Mouse (Mus musculus) neural tube, embryonic 13.5 days (tissue): ENCODE measurements around the gene Chn1. TPM values are rescaled to one million over a fixed set of nuclear protein-coding genes. Genes with fewer than 3 reads are reported as not detected.
A peak's percentile ranks its signal among the peaks of the same experiment; 100 is the strongest.

ENCODE experiments used
- ATAC-seq: fragments of 200-750 bp; cut with Nextera tagmentation; 2 replicates; pipeline ENCODE4 v1.8.0; 2017; ENCODE audit warnings: low read depth, mild to moderate bottlenecking, moderate TSS enrichment, moderate library complexity
- H3K27ac ChIP-seq: fragments of 300-500 bp; sonication (generic); replicated peaks from 2 replicates; pipeline ENCODE4 v1.5.1; 2015; ENCODE audit warnings: moderate library complexity, mild to moderate bottlenecking, inconsistent platforms
- H3K27me3 ChIP-seq: fragments of 300-500 bp; sonication (generic); 2 replicates; pipeline ENCODE4 v1.6.1; 2015; ENCODE audit warnings: mild to moderate bottlenecking, inconsistent platforms
- H3K36me3 ChIP-seq: fragments of 300-500 bp; sonication (generic); 2 replicates; pipeline ENCODE4 v1.6.1; 2015; ENCODE audit warnings: mild to moderate bottlenecking, inconsistent platforms
- H3K4me1 ChIP-seq: fragments of 300-500 bp; sonication (generic); replicated peaks from 2 replicates; pipeline ENCODE4 v1.6.1; 2015; ENCODE audit warnings: inconsistent platforms
- H3K4me2 ChIP-seq: fragments of 300-500 bp; sonication (generic); 2 replicates; pipeline ENCODE4 v1.6.1; 2015; ENCODE audit warnings: inconsistent platforms, mild to moderate bottlenecking, moderate library complexity
- H3K4me3 ChIP-seq: fragments of 300-500 bp; sonication (generic); 2 replicates; pipeline ENCODE4 v1.5.1; 2015; ENCODE audit warnings: mild to moderate bottlenecking, inconsistent platforms
- H3K9ac ChIP-seq: fragments of 300-500 bp; sonication (generic); 2 replicates; pipeline ENCODE4 v1.6.1; 2015; ENCODE audit warnings: moderate library complexity, mild to moderate bottlenecking, inconsistent platforms
- H3K9me3 ChIP-seq: fragments of 300-500 bp; sonication (generic); 2 replicates; pipeline ENCODE4 v1.6.1; 2016; ENCODE audit warnings: inconsistent platforms
- WGBS: fragments of 180-500 bp; shearing (Covaris S2); methylation state at CpG from one replicate; pipeline ENCODE4 v1.1.7; 2015; 5-methylcytosine and 5-hydroxymethylcytosine counted together
- polyA plus RNA-seq: library from polyadenylated mRNA; unstranded; fragments of >200 nt; fragmentation: Nextera tagmentation; extraction: Ambion mirVana; gene quantifications from 2 replicates; pipeline ENCODE4 v1.2.1, GENCODE M21; 2015

The Chn1 gene
- polyA plus RNA-seq, 1 experiment from 2014 or later, result 122 TPM

DNA sequence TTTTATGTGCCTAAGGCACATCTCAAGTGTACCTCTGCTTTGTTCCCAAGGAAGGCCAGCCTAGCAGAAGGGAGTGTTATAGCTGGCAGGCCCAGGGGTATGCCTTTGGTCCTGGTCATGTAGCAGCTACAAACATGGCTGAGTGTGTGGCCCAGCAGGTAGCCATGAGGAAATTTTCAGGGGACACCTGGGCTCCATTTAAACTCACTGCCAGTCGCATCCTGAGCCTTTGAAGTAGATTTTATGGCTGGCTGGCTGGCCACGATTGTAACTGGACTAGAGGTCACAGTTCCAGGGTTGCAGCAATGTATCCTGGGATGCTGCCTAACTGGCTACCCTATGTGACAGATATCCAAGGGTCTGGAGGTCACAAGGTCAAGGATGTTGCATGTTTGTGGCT lies 174.5 kb downstream of the Chn1 start:
- WGBS, result 14% methylated on average over 2 of the region's 2 CpGs
- H3K9me3 ChIP-seq, result no peaks in the 10 kb centered on the region
- no peak overlapping the region for H3K9ac ChIP-seq
- H3K27me3 ChIP-seq, result no peaks in the 10 kb centered on the region
- no peak overlapping the region for H3K27ac ChIP-seq
- no peaks in the 10 kb centered on the region for H3K36me3 ChIP-seq
- no peak overlapping the region for H3K4me3 ChIP-seq
- no peak for ATAC-seq
- H3K4me1 ChIP-seq, result peaks cover 5% of the 10 kb centered on the region
- no peak overlapping the region for H3K4me2 ChIP-seq

GRCm38 (mm10) chr2:73597772-73598171 lies 177.4 kb downstream of the Chn1 start:
- H3K9ac ChIP-seq, result no peak overlapping the region
- no peak overlapping the region for H3K4me3 ChIP-seq
- H3K27me3 ChIP-seq, result no peaks in the 10 kb centered on the region
- no peaks in the 10 kb centered on the region for H3K9me3 ChIP-seq
- 94% methylated on average over 11 of the region's 11 CpGs for WGBS
- no peak overlapping the region for H3K27ac ChIP-seq
- ATAC-seq, result no peak
- H3K4me1 ChIP-seq, result 0 out of 2 replicates have a peak, but pooled peaks cover 4% of the 10 kb centered on the region
- no peak overlapping the region for H3K4me2 ChIP-seq
- no peaks in the 10 kb centered on the region for H3K36me3 ChIP-seq

DNA sequence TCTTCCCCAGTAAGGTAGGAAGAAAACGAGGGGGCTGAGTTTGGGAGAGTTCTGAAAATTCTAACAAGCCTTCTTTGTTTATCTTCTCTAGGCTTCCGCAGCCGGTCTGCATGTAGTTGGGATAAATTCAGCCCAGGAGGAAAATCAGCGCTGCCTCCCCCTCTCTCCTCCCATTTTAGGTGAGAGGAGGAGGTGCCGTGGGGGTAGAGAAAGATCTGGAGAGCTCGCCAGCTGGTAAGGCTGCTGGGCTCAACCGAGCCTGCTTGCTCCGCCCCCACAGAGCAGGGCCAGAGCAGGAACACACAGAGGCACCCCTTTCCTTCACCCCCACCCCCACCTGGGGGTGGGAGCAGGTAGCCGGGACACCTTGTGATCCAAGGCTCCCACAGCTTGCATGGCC lies 178.4 kb downstream of the Chn1 start:
- no peaks in the 10 kb centered on the region for H3K9me3 ChIP-seq
- no peak overlapping the region for H3K4me3 ChIP-seq
- H3K4me1 ChIP-seq, result peaks cover 10% of the 10 kb centered on the region; the same call in 1 of the 2 replicates
- no peak overlapping the region for H3K27ac ChIP-seq
- 0 out of 2 replicates have a peak overlapping the region, but pooled peaks have one; percentile 16 for H3K4me2 ChIP-seq
- H3K36me3 ChIP-seq, result no peaks in the 10 kb centered on the region
- no peak overlapping the region for H3K9ac ChIP-seq
- ATAC-seq, result no peak
- WGBS, result 33% methylated on average over 9 of the region's 9 CpGs
- no peaks in the 10 kb centered on the region for H3K27me3 ChIP-seq

DNA sequence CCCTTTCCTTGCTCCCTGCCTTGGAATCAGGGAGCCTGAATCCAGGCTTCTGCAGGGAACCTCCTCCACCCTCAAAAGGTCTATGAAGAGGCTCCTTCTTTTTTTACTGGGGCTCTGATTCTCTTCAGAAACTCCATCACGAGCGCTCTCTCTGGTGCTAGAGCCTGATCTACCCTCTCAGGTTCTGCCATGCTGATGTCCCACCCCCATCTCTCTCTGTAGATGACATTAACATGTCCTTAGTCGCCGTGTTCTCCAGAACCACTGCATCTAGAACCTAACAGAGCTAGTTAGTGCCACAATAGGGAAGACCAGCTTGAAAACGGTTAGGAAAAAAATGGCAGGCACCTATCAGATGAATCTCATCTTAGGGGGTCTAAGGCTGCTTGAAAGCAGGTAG lies 178.8 kb downstream of the Chn1 start:
- peaks cover 10% of the 10 kb centered on the region; the same call in 1 of the 2 replicates for H3K4me1 ChIP-seq
- H3K36me3 ChIP-seq, result no peaks in the 10 kb centered on the region
- 0 out of 2 replicates have a peak overlapping the region, but pooled peaks have one; percentile 16 for H3K4me2 ChIP-seq
- no peaks in the 10 kb centered on the region for H3K27me3 ChIP-seq
- WGBS, result 73% methylated on average over 5 of the region's 5 CpGs
- H3K9me3 ChIP-seq, result no peaks in the 10 kb centered on the region
- H3K9ac ChIP-seq, result no peak overlapping the region
- ATAC-seq, result no peak
- no peak overlapping the region for H3K4me3 ChIP-seq
- H3K27ac ChIP-seq, result no peak overlapping the region

DNA sequence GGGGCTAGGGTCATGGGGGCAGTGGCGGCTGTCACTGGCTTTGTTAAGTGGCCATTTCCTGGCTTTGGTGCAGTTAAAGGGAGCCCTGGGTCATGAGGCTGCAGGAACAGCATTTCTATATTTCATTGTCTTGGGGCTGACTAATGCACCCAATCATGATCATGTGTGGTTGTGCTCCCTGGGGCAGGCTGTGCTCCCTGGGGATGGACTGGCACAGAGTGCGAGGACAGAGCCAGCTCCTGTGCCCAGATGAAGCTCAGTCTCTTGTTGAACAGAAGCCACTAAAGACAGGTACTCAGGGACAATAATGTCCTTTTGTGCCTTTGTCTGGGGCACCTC lies 182.1 kb downstream of the Chn1 start:
- Histone ChIP-seq H3K4me3 (no peak overlapping the region), H3K27ac (no peak overlapping the region), H3K4me2 (no peak overlapping the region), H3K27me3 (no peaks in the 10 kb centered on the region; the same call in 1 of the 2 replicates), H3K4me1 (peaks cover 25% of the 10 kb centered on the region), H3K36me3 (no peaks in the 10 kb centered on the region), H3K9ac (no peak overlapping the region), H3K9me3 (no peaks in the 10 kb centered on the region)
- ATAC-seq, result no peak
- 70% methylated on average over 2 of the region's 2 CpGs for WGBS

- Histone ChIP-seq H3K4me3 (no peak overlapping the region), H3K4me2 (no peak overlapping the region), H3K9me3 (no peaks in the 10 kb centered on the region), H3K4me1 (peaks cover 25% of the 10 kb centered on the region), H3K36me3 (no peaks in the 10 kb centered on the region), H3K27ac (no peak overlapping the region), H3K27me3 (no peaks in the 10 kb centered on the region; the same call in 1 of the 2 replicates), H3K9ac (no peak overlapping the region)
- WGBS, result 82% methylated on average over 14 of the region's 14 CpGs
- ATAC-seq, result no peak
These were observed 182.7 kb downstream of the Chn1 start for GRCm38 (mm10) chr2:73592231-73593100.

DNA sequence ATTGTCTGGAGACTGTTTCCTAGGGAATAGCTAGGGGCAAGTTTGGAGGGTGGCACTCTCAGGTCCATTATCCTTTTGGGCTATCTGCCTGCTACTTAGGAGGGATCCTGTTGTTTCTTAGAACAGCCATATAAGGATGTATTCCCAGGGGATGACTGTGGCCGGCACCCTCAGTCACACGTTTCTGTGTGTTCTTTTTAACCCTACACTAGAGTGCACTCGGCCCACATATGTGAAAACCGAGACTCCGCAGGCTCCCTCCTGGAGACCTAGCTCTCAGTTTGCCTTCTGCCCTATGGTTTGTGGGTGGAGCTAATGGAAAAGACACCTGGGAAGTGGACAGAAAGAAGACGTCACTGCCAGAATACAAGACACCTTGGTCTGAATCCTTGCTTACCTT lies 183.9 kb downstream of the Chn1 start:
- Histone ChIP-seq H3K27me3 (peaks cover 4% of the 10 kb centered on the region; the same call in 1 of the 2 replicates), H3K9ac (no peak overlapping the region), H3K27ac (no peak overlapping the region), H3K4me1 (peaks cover 25% of the 10 kb centered on the region), H3K4me3 (no peak overlapping the region), H3K36me3 (no peaks in the 10 kb centered on the region), H3K9me3 (no peaks in the 10 kb centered on the region), H3K4me2 (no peak overlapping the region)
- no peak for ATAC-seq
- WGBS, result 57% methylated on average over 6 of the region's 6 CpGs

- 15% methylated on average over 12 of the region's 12 CpGs for WGBS
- peak overlapping the region; percentile 17 for H3K4me3 ChIP-seq
- peak overlapping the region; percentile 52 for H3K4me2 ChIP-seq
- ATAC-seq, result no peak
- H3K4me1 ChIP-seq, result peaks cover 32% of the 10 kb centered on the region
- no peaks in the 10 kb centered on the region for H3K9me3 ChIP-seq
- no peaks in the 10 kb centered on the region for H3K36me3 ChIP-seq
- H3K27ac ChIP-seq, result no peak overlapping the region
- H3K27me3 ChIP-seq, result peaks cover 5% of the 10 kb centered on the region; the same call in 1 of the 2 replicates
- 0 out of 2 replicates have a peak overlapping the region, but pooled peaks have one; percentile 39 for H3K9ac ChIP-seq
These were observed 185.0 kb downstream of the Chn1 start for GRCm38 (mm10) chr2:73590106-73590505.

GRCm38 (mm10) chr2:73588951-73589350 lies 186.2 kb downstream of the Chn1 start:
- H3K27me3 ChIP-seq, result peaks cover 6% of the 10 kb centered on the region; the same call in 1 of the 2 replicates
- WGBS, result 77% methylated on average over 2 of the region's 2 CpGs
- no peaks in the 10 kb centered on the region for H3K36me3 ChIP-seq
- H3K27ac ChIP-seq, result no peak overlapping the region
- no peak for ATAC-seq
- no peak overlapping the region for H3K4me2 ChIP-seq
- H3K4me1 ChIP-seq, result peaks cover 34% of the 10 kb centered on the region
- H3K9ac ChIP-seq, result no peak overlapping the region
- H3K4me3 ChIP-seq, result no peak overlapping the region
- no peaks in the 10 kb centered on the region for H3K9me3 ChIP-seq

GRCm38 (mm10) chr2:73587109-73587506 lies 188.0 kb downstream of the Chn1 start:
- H3K36me3 ChIP-seq, result no peaks in the 10 kb centered on the region
- H3K9me3 ChIP-seq, result no peaks in the 10 kb centered on the region
- H3K4me2 ChIP-seq, result no peak overlapping the region
- 58% methylated on average over 4 of the region's 4 CpGs for WGBS
- ATAC-seq, result no peak
- no peak overlapping the region for H3K9ac ChIP-seq
- H3K4me3 ChIP-seq, result no peak overlapping the region
- peaks cover 15% of the 10 kb centered on the region for H3K27me3 ChIP-seq
- no peak overlapping the region for H3K27ac ChIP-seq
- H3K4me1 ChIP-seq, result peaks cover 25% of the 10 kb centered on the region

GRCm38 (mm10) chr2:73586392-73587108 lies 188.6 kb downstream of the Chn1 start:
- H3K27me3 ChIP-seq, result peaks cover 15% of the 10 kb centered on the region
- 44% methylated on average over 10 of the region's 10 CpGs for WGBS
- no peak overlapping the region for H3K27ac ChIP-seq
- no peak for ATAC-seq
- H3K4me2 ChIP-seq, result no peak overlapping the region
- H3K4me1 ChIP-seq, result peaks cover 23% of the 10 kb centered on the region
- no peaks in the 10 kb centered on the region for H3K9me3 ChIP-seq
- H3K4me3 ChIP-seq, result no peak overlapping the region
- no peaks in the 10 kb centered on the region for H3K36me3 ChIP-seq
- no peak overlapping the region for H3K9ac ChIP-seq

DNA sequence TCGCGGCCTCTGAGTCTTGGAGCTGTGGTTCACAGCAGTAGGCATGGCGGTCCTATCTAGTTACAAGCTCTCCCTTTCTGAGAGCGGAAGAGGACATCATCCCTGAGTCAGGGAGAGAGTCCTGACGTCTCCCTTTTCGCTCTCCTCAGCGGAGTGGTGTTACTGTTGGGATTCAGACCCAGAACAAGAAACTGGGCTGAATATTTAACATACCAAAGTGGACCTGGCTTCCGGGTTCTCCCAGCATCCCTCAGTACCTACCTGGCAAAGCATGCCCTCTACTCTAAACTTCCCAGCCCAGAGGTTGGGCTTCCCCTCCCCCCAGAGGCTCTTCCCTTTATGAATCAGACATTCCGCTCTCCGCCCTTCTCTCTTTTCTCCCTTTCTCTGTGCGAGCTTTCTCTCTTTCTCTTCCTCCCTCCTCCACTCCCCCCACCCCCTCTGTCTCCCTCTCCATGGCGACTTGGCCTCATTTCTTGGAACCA lies 189.8 kb downstream of the Chn1 start:
- WGBS, result 18% methylated on average over 12 of the region's 12 CpGs
- peaks cover 21% of the 10 kb centered on the region for H3K4me1 ChIP-seq

More for the DNA sequence above, 189.8 kb downstream of the Chn1 start:
- no peaks in the 10 kb centered on the region for H3K9me3 ChIP-seq
- peaks cover 15% of the 10 kb centered on the region for H3K27me3 ChIP-seq
- no peaks in the 10 kb centered on the region for H3K36me3 ChIP-seq
- H3K9ac ChIP-seq, result peak overlapping the region; percentile 57
- H3K27ac ChIP-seq, result no peak overlapping the region
- H3K4me2 ChIP-seq, result peak overlapping the region; percentile 62
- ATAC-seq, result peak; percentile 40; the same call in 1 of the 2 replicates
- peak overlapping the region; percentile 35 for H3K4me3 ChIP-seq
